Mouse (Mus musculus): ENCODE data around the gene Prss16. TPM values are rescaled to one million over a fixed set of nuclear protein-coding genes. Genes with fewer than 3 reads are reported as not detected.
A peak's percentile ranks its signal among the peaks of the same experiment; 100 is the strongest.

Prss16 gene
- total RNA-seq, 2 experiments from 2014 or later, result 0.35 to 1.2 TPM

DNA sequence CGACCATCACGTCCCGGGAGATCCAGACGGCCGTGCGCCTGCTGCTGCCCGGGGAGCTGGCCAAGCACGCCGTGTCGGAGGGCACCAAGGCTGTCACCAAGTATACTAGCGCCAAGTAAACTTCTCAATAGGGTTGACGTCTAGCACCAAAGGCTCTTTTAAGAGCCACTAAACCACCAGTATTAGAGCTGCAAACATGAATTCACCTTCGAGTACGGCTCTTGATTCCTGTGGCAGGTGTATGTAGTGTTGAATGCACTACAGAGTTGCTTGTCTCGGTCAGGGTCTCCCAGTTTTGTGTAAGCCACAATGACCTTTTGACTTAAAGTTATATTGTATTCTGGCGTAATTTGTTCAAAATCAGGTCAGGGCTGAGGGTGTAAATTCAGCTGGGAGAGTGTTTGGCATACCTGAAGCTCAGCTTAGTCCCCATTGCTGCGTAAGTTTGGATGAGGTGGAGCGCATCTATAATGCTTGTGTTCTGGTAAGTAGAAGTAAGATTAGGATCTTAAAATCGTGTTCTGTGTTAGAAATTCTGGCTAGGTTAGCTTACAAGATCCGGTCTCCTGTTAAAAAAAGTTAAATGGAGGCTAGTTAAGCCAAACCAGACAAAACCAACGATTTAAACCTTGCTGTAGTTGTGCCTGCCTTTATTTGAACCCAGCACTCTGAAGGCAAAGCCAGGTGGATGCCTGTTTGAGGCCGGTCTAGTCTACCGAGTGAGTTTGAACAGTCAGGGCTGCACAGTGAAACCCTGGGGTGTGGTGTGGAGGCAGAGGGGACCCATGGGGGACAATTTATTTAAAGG lies 26.8 kb upstream of the Prss16 start:
- no peak for DNase-seq (ENCODE audit: low spot score in 2 of 2)

DNA sequence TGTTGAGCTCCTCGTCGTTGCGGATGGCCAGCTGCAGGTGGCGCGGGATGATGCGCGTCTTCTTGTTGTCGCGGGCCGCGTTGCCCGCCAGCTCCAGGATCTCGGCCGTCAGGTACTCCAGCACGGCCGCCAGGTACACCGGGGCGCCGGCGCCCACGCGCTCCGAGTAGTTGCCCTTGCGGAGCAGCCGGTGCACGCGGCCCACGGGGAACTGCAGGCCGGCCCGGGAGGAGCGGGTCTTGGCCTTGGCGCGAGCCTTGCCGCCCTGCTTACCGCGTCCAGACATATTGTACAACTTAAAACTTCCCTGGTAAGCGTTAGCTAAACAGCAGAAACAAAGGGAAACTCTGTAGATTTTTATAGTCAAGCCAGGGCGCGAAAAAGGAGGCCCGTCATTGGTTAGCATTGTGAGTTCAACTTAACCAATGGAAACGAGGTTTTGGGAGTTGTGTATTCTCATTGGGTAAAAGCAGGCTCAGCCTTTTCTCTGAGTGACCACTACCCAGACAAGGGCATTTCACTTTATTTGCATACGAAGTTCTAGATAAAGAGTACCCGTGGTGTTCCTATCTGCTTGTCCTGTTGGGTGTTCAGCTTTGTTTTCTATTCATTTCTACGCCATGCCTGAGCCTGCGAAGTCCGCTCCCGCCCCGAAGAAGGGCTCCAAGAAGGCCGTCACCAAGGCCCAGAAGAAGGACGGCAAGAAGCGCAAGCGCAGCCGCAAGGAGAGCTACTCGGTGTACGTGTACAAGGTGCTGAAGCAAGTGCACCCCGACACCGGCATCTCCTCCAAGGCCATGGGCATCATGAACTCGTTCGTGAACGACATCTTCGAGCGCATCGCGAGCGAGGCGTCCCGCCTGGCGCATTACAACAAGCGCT lies 26.0 kb upstream of the Prss16 start, which contains the start of the genes Hist1h2ah and Hist1h2bk:
TSS of gene Hist1h2ah (minus strand) at position 302 of the 882 bp plus-strand sequence.
TSS of gene Hist1h2bk (plus strand) at position 604 of the 882 bp plus-strand sequence.
- DNase-seq (ENCODE audit: low spot score in 2 of 2), result peak; percentile 72 to 83

DNA sequence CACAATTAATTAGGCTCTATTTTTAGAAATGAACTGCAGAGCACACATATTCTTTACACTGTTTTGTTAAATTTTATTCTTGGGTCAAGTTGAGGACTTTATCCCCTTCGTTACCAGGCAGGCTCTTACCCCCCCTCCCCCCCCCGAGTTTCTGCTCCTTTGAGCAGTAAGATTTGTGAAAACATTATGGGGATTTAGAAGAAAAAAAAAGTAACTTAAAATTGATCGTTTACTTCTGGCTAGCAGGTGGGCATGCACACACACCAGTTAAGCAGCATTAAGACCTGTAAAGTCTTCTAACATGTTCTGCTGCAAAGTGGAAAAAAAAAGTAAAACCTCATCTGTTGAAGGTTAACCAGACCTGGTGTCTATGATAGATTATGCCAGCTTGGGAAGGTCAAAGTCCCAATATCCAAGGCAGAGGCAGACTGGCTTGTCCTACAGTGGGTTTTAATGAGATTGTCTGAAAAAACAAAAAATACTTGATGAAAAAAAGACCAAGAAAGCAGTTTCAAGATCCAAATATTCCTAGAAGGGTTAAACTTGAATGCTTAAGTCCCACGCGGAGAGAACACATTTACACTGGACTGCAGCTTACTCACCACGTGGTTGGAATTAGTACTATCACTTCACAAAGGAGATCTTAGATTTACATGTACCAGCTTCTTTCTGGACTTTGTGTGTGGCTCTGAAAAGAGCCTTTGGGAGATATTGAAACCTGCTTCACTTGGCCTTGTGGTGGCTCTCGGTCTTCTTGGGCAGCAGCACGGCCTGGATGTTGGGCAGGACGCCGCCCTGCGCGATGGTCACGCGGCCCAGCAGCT lies 25.1 kb upstream of the Prss16 start:
- DNase-seq (ENCODE audit: low spot score in 2 of 2), result no peak

DNA sequence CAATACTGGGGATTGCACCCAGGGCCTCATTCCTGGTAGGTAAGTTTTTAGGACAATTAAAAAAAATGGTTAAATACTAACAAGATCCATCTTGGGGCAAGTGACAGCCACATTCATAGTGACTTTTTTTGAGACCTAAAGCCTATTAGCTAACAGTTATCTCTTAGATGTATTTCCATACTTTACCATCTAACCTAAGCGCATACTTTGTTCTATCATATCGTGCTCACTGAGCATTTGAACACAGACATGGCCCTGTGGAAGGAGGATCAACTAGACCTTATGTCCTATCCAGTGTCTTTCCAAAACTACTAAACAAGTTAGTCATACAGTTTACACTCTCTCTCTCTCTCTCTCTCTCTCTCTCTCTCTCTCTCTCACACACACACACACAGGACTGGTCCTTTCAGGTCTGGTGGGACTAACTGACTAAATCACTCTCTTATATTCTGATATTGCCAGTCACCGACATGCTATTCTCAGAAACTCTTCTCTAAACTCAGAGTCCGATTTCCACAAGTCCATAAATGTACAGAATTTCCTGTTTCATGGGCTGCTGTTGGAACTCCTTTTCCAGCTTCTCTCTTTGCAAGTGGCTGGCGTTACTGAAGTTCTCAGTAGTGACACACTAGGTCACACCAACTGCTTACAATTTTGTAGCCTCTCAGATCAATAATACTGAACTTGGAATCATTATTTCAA lies 24.4 kb upstream of the Prss16 start:
- no peak for DNase-seq (ENCODE audit: low spot score in 2 of 2)

DNA sequence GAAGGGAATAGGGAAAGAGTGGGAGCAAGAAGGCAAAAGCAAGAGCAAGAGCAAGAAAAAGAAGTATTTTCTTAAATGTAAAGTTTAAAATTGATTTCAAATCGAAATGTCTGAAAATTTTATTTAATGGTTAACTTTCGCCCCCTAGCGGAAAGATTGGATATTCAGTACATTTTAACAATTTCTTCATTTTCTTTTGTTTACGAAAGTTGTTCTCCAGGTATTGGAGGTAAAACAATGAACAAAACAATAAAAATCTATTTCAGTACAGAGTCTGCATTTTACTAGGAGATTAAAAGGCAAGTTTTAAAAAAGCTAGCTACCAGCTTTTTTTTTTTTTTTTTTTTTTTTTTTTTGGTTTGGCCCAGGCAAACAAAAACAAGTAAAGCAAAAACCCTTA lies 21.0 kb upstream of the Prss16 start:
- no peak for DNase-seq (ENCODE audit: low spot score in 2 of 2)

DNA sequence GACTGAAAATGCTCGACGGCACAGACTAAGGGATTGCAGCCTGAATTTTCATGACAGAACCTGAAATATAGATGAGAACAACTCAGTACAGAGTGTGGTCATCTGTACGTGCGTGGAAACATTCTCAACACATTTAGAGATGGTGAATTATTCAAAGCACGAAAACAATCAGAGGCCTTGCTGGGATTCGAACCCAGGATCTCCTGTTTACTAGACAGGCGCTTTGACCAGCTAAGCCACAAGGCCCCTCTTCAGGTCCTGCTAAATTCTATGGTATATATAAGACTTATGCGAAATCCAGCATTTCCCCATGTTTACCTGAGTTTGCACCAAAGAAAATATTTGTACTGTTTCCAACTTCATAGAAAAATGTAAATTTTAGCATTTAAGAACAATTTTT lies 20.4 kb upstream of the Prss16 start:
- DNase-seq (ENCODE audit: low spot score in 2 of 2), result peak; percentile 28 to 30

DNA sequence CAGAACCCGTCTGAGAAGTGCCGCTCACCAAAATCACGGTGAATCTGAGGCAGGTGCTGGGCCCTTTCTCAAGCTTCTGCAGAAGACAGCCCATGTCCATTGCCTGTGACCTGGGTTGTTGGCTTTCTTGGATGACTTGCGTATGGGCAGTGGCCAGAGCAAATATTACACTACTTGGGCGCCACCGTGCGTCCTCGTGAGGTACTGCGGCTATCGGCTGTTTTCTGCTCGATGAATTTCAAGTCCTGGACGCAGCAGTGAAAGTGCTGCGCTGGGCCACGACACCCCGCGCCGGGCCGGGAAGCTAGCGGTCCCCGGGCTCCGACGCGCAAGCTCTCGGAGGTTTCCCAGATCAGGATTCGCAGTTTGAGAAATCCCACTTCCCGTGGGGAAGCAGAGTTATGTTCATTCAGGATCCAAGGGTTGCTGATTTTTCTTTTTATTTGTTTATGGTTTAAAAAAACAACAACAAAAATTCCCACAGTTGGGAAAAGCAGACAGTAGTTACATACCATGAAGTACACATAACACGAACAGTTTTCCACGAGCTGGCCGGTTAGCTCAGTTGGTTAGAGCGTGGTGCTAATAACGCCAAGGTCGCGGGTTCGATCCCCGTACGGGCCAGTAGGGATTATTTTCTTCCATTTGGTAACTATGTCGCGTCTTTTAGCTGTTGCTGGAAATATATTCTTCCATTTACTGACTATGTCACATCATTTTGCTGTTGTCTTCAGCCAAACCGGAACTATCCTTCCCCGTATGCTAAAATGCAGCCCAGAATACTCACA lies 19.3 kb upstream of the Prss16 start:
- DNase-seq (ENCODE audit: low spot score in 2 of 2), result peak; percentile 91

DNA sequence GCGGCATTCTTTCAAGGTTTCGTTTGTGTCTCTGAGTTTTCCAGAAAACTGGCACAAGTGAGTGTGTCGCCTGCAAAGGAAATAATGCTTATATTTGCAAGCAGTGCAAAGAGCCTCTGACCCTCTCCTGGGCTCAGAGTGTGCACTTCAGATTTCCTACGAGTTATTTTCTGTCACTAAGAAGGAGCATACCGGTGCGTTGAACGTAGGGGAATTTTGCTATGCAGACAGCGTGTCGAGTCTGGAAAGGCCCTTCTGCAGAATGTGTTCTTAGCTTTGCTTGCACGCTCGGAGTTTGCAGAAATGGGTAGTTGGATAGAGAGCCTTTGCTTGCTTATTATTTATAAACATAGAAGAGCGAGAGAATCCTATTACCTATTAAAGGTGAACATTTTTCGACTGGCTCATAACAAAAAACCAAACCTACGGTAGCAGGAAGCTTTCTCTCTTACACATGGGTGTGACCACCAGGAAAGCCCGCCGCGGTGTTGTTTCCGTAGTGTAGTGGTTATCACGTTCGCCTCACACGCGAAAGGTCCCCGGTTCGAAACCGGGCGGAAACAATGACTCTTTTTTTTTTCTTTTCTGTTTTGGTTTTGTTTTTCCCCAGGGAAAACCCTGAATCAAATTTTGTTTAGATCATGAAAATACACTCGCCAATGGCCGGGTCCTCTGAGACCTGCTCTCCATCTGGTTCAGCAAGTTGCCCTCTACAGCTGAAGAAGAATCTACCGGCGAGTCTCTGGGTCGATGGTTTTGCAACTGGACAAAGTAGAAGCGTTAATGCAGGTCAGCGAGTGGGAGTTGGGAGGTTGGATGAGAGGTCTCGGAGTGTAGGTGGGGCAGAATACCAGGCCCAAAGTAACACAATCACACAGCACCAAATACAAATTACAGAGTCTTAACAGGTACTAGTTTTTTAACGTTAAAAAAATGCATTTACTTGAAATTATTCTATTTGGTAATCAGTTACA lies 16.8 kb upstream of the Prss16 start:
- DNase-seq (ENCODE audit: low spot score in 2 of 2), result peak; percentile 87 to 88

DNA sequence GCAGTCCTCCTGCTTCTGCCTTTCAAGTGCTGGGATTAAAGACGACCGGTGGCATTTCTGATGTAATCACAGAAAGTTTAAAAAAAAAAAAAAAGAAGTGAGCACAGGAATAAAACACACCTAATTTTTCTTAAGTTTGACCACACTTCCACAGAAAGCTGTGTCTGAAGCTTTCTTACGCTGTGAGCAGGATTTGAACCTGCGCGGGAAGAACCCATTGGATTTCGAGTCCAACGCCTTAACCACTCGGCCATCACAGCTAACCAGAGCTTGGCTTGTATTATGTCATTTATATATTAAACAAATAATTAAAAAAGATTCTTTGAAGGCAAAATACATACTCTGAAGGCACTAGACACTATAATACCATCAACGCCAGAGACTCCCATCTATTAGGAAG lies 12.7 kb upstream of the Prss16 start:
- DNase-seq (ENCODE audit: low spot score in 2 of 2), result peak; percentile 47 to 68

DNA sequence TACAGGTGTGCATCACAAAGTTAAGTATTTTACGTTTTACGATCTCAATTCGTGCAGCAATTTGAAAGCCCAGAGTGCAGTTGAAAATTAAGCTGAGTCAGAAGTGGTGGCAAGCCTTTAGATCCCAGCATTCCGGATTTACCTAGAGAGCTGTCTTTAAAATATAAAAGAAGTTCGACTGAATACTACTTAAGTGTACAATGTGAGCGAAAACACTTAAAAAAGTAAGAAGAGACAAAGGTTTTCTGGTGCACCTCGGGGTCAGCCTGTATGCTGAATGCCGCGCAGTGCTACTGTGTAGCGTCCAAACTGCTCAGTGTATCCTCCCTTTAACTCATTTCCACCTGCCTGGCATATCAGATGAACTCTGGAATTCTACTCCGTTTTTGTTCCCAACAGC lies 12.0 kb upstream of the Prss16 start:
- no peak for DNase-seq (ENCODE audit: low spot score in 2 of 2)

DNA sequence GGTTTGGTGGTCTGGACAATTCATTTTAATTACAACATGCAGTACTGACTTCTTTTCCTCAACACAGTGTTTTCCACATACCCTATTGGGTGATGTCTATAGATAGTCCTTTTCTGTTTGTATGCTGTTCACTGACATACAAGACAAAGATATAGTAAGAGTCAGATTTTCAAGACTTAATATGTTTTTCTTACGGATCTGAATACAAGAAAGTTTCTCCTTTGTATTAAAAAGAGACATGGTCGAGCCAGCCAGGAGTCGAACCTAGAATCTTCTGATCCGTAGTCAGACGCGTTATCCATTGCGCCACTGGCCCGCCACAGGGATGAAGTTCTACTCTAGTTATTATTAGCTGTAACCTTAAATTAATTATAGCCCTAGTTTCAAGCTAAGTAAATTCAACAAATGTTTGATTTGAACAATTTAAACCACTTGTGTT lies 11.4 kb upstream of the Prss16 start:
- DNase-seq (ENCODE audit: low spot score in 2 of 2), result no peak

DNA sequence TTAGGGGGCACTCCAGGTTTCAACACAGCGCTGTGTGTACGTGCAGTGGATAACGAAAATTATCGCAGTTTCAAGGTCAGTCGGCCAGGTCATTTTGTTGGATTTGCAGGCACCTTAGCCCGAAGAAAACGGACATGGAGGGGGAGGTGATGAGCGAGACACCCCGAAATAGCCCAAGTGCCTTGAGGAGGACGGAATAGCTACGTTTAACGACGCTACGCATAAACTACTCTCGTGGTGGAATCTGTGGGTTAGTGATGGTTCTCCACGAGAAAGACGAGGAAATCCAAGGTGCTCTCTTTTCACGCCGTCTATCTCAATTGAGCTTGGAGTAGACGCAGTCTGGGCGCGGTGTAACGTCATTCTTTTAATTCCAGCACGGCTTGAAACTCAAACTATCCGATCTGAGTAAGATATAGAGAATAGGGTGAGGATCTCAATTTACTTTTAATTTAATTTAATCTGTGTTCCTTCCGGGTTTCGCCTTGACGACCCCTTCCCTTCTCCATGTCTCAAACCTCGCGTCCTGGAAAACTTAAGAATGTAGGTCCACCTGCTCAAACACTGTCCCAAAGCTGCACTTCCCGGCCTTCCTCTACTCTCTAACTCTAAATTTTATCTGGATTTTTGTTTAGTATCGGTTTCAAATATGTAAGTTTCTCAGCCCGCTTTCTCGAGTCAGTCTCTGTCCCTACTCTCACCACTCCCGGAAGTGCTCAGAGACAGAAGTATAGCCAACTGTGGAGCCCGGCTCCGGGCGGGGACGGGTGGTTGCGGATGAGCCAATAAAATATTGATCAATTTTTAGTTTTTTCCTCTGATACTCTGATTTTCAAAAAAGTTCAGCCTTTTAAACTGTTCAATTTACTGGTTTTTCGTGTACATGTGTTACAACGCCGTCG lies 10.6 kb upstream of the Prss16 start:
- DNase-seq (ENCODE audit: low spot score in 2 of 2), result no peak

DNA sequence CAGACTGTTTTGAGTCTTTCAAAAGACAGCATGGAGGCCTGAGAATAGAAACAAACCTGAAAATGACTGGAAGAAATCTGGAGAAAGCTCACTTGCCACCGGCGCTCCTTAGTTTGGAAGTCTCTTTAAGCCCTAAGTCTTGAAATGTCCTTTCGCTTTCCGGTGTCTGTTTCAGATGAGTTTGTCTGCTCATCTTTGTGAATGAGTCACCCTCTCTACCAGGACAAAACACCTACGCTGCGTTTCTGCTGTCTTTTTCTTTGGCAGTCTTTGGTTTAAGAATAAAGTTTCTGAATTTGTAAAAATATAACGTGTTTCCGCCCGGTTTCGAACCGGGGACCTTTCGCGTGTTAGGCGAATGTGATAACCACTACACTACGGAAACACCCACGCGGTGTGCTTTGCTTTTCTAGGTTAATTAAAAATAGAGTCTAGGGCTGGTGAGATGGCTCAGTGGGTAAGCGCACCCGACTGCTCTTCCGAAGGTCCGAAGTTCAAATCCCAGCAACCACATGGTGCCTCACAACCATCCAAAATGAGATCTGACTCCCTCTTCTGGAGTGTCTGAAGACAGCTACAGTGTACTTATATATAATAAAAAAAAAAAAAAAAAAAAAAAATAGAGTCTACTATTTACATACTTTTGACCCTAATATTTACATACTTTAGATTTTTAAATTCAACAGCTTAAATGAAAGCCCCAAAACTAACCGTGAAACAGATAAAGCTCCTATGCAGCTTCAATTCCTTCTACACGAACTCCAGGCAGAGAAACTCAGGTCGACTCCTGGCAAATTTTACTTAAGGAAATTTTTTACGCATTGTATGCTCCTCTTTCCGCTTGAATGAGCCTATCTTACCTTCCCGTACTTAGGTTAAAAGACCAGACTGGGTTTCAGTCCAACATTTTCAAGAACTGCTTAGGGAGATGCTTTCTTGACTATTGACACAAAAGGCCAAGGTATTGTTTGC lies 6.2 kb upstream of the Prss16 start:
- peak; percentile 50 to 60 for DNase-seq (ENCODE audit: low spot score in 2 of 2)

DNA sequence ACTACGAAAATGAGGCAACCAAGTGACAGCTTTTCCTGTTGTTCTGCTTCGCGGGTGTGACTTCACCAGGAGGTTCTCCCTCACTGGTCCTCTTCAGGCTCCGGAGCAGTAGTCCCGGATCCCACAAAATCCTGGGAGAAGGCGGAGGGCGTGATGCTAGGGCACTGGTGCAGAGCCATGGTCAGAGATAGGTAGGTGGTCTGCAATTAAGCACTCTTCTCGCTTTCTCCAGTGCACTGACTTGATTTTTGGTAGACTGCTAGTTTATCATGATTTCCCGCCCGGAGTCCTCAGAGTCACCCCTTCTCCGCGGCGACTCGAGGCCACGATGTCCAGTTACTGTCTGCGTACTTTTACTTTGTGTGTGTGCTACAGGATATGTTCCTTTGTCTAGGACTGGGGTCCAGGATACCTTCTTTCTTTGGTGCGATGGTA lies 4.9 kb upstream of the Prss16 start:
- DNase-seq (ENCODE audit: low spot score in 2 of 2), result no peak

DNA sequence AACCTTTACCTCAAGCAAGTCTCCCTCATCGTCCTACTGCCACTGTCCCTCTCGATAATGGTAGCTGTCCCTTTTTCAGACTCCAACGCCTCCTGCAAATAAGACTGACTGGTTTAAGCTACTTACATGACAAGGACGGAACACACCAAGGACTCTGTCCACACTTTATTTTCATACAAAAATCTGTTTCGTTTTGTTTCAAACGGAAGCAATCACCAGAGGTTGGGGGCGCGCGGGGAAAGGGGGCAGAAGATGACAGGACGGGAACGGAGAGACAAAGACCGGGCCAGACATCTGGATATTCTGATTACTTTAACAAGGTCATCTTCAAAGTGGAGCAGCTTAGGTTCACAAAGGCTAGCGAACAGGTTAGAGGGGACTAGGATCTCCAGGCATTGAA lies 4.2 kb upstream of the Prss16 start:
- DNase-seq (ENCODE audit: low spot score in 2 of 2), result no peak

DNA sequence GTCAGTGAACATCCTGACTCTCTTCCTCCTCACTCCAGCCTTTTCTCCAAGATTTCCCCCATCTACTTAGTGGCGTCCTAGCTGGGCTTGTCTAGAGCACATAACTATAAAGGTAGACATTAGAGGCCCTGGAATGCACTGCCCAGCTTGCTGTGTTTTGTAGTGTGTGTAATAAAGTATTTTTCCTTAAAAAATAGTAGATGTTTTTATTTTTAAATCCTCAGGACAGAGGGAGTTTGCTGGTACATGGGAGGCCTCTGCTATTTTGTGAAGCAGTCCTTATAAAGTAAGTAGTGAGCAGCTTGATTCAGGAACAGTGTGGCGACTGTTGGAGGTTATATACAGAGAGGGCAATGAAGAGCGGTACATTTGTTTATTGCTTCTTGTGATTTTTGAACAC lies 835 bp downstream of the Prss16 start:
- DNase-seq (ENCODE audit: low spot score in 2 of 2), result no peak
